Mouse (Mus musculus): ENCODE results near the gene Cdkn2aipnl.

The Cdkn2aipnl gene

GRCm38 (mm10) chr11:52005586-52005985 lies 38.1 kb downstream of the Cdkn2aipnl start:
- DNase-seq (ENCODE audit: low spot score): no peak

- no peak for DNase-seq (ENCODE audit: low spot score)
Measured at GRCm38 (mm10) chr11:52011011-52011410, 43.5 kb downstream of the Cdkn2aipnl start.

- DNase-seq (ENCODE audit: low spot score): no peak
Measured at GRCm38 (mm10) chr11:52011541-52011940, 44.1 kb downstream of the Cdkn2aipnl start.

- DNase-seq (ENCODE audit: low spot score): no peak
Measured at GRCm38 (mm10) chr11:52018217-52018616, 50.8 kb downstream of the Cdkn2aipnl start.

All from MN1 (cell line).